Mouse (Mus musculus): Measurements from ENCODE around the gene Kif7. TPM values are rescaled to one million over a fixed set of nuclear protein-coding genes. Genes with fewer than 3 reads are reported as not detected.
A peak's percentile ranks its signal among the peaks of the same experiment; 100 is the strongest.

The Kif7 gene
- total RNA-seq, 1 experiment from 2014 or later, result 1.6 TPM

DNA sequence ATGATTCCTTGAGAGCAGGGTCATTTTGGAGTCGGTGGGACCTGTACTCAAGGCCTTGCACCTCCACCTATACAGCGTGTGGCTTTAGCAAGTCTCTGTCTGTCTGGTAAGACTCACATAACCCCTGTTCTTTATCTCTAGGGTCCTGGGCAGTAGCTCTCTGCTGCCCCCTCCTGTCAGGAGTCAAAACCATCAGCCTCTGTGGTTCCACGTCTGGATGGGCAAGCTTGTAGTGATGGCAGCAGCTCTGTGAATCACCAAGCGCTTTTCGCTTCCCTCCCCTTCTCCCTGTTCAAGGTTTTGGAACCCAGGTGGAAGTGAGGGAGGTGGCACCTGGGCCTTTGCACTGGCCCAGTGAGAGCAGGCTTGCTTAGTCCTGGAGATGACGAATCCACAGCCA, 12.7 kb upstream of the Kif7 start:
- peak; percentile 76 for ATAC-seq (replicated peaks; ENCODE audit: low read depth, poor library complexity, severe bottlenecking)

- ATAC-seq (replicated peaks; ENCODE audit: low read depth, poor library complexity, severe bottlenecking), result peak; percentile 67
Observed at GRCm38 (mm10) chr7:79727091-79727490, 11.6 kb upstream of the Kif7 start.

GRCm38 (mm10) chr7:79721386-79721977, 6.0 kb upstream of the Kif7 start:
- ATAC-seq (replicated peaks; ENCODE audit: low read depth, poor library complexity, severe bottlenecking), result peak; percentile 78

DNA sequence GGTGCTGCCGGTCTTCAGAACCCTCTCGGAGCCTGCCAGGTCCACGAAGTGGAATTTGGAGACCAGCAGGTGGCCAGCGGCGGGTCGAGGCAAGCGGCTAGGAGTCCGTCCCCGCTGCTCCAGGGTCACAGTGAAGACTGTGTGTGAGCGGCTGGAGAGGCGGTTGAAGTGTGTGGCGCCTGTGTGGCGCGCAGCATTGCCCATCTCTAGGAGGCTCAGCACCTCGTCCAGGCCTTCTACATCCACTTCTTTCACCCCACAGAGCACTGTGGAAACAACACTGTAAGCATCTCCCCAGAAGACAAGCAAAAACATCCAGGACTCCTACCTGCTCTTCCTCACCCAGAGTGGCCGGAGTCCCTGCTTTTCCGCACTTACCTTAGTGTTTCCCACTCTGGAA, 4.7 kb downstream of the Kif7 start:
- ATAC-seq (replicated peaks; ENCODE audit: low read depth, poor library complexity, severe bottlenecking), result no peak

- peak; percentile 43; the same call in 1 of the 2 replicates for ATAC-seq (replicated peaks; ENCODE audit: low read depth, poor library complexity, severe bottlenecking)
Observed at GRCm38 (mm10) chr7:79710130-79710607, 5.4 kb downstream of the Kif7 start.

- ATAC-seq (replicated peaks; ENCODE audit: low read depth, poor library complexity, severe bottlenecking), result no peak
Observed at GRCm38 (mm10) chr7:79705210-79705609, 10.3 kb downstream of the Kif7 start.

- ATAC-seq (replicated peaks; ENCODE audit: low read depth, poor library complexity, severe bottlenecking), result no peak
Observed at GRCm38 (mm10) chr7:79702755-79703154, 12.8 kb downstream of the Kif7 start.

- ATAC-seq (replicated peaks; ENCODE audit: low read depth, poor library complexity, severe bottlenecking), result no peak
Observed at GRCm38 (mm10) chr7:79696495-79696894, 19.0 kb downstream of the Kif7 start.

- no peak for ATAC-seq (replicated peaks; ENCODE audit: low read depth, poor library complexity, severe bottlenecking)
Observed at GRCm38 (mm10) chr7:79680231-79680630, 35.3 kb downstream of the Kif7 start.

DNA sequence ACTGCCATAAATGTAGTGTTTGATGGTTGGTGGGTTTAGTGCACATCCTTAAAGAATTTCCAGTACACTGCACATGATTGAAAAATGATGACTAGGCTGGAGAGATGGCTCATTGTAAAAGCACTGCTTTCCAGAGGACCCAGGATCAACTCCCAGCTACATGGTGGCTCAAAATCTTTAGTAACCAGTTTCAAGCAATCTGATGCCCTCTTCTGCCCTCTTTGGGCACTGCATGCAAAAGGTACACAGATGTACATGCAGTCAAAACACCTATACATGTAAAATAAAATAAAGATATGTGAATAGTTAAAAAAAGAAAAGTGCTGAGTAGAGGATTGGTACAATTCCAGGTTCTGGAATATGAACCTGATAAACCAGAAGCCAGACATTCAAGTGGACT, 36.3 kb downstream of the Kif7 start:
- ATAC-seq (replicated peaks; ENCODE audit: low read depth, poor library complexity, severe bottlenecking), result no peak

DNA sequence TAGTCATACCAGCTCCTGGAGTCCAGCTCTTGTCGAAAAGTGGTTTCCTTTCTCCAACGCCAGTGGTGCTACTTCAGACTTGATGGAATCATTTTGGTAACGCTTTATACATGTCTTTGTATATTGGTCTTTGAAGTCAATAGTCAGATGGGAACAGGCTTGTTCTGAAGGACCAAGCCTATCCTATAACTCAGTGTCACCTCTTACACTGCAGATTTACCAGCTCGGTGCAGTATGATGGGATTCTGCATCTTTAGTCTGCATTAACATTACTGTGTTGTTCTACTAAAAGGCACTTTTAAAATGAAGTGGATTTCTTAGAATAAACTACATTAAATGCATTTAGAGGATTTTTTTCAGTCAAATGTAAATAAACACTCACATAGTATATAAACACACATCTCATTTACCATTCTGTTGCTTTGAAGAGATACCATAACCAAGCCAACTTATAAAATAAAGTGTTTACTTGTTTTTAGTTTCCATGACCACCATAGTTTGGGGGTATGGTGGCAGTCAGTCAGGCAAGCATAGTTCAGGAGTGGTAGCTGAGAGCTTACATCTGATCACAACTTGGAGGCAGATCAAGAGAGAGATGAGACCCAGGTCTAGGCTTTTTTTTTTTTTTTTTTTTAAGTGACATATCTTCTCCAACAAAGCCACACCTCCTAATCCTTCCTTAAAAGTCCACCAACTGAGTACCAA, 44.5 kb downstream of the Kif7 start:
- no peak for ATAC-seq (replicated peaks; ENCODE audit: low read depth, poor library complexity, severe bottlenecking)

- ATAC-seq (replicated peaks; ENCODE audit: low read depth, poor library complexity, severe bottlenecking), result no peak
Observed at GRCm38 (mm10) chr7:79666690-79667089, 48.8 kb downstream of the Kif7 start.

DNA sequence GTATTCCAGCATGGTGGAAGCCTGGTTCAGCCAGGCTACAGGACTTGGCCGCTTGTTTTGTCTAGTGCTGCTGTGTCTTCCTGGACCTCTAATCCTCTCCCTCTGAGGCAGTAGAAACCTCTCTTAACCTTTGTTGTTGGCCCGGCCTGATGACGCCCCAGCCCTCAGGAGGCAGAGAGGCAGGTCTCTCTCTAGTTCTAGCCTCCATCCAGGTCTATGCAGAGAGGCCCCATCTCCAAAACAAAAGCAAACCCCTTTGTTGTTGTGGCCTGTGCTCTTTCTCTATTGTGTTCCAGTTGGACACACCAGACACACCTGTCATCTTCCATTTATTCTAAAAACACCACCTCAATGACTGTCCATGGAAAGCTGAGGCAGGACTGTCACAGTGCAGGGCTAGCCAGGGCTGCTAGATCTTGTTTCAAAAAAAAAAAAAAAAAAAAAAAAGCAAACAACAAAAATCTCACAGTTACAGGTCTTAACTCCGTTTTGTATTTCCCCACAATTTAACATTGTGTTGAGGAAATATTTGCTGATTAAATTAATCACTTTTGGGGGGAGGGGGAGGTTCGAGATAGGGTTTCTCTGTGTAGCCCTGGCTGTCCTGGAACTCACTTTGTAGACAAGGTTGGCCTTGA, 54.1 kb downstream of the Kif7 start:
- no peak for ATAC-seq (replicated peaks; ENCODE audit: low read depth, poor library complexity, severe bottlenecking)

- ATAC-seq (replicated peaks; ENCODE audit: low read depth, poor library complexity, severe bottlenecking), result no peak
Observed at GRCm38 (mm10) chr7:79660291-79661150, 55.0 kb downstream of the Kif7 start.

- ATAC-seq (replicated peaks; ENCODE audit: low read depth, poor library complexity, severe bottlenecking), result peak; percentile 100
Observed at GRCm38 (mm10) chr7:79659578-79660290, 55.8 kb downstream of the Kif7 start, which contains the start of gene Ticrr. TSS of gene Ticrr (plus strand) at chr7:79660196.

- no peak for ATAC-seq (replicated peaks; ENCODE audit: low read depth, poor library complexity, severe bottlenecking)
Observed at GRCm38 (mm10) chr7:79654586-79654985, 60.9 kb downstream of the Kif7 start.

- ATAC-seq (replicated peaks; ENCODE audit: low read depth, poor library complexity, severe bottlenecking), result no peak
Observed at GRCm38 (mm10) chr7:79654185-79654584, 61.3 kb downstream of the Kif7 start.

DNA sequence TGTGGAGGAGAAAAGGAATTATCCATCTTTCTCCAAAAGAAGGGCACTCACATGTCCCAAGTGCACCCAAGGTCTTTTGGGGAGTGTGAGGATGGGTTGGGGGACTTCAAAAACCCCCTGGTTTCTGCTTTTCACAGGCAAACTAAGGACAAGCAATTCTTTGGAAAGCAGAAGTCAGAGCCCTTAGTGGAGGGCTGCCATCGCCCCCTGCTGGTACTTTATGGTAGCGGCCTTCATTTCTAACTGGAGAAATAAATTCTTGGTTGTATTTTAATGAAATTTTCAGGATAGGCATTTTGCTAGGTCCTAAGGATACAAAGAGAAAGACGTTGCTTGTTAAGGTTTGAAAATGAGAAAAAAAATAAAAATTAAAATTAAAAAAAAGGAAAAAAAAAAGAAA, 66.5 kb downstream of the Kif7 start:
- ATAC-seq (replicated peaks; ENCODE audit: low read depth, poor library complexity, severe bottlenecking), result peak; percentile 76

Measured in common myeloid progenitor, adult 5-6 weeks (primary cell).